In genomic region chr2:150257291-150257690, GRCm38 (mm10) we compare ENCODE assay signal across 22 mouse cellular contexts. TPM values are rescaled to one million over a fixed set of nuclear protein-coding genes. Genes with fewer than 3 reads are reported as not detected.
A peak's percentile ranks its signal among the peaks of the same experiment; 100 is the strongest.
DNase-seq lines count a peak whose midpoint lies in the region; ATAC-seq and TF ChIP-seq lines count a peak whose summit lies in the region.
"Not testable (repeated sequence)": the region's sequence is repeated elsewhere in the genome, so short reads cannot be mapped to it uniquely, and the experiment has no call there.
"Had no signal": no experiment of that assay in that cellular context is flagged by ENCODE, and none has a peak within 500 bp of the region (broad histone marks: within the 10 kb centered on the region; RNA-seq: fewer than 3 reads in every experiment).

Gene Gm14124 (plus strand): TSS chr2:150257517.

- not testable (repeated sequence) for H3K36me3 ChIP-seq in ES-Bruce4 (ENCODE audit: control insufficient read depth, insufficient read depth, low read length, poor library complexity, severe bottlenecking); G1E (replicated peaks)

- peak; percentile 5 for DNase-seq in CD4-positive, CD25-positive, alpha-beta regulatory T cell, adult 2 months (ENCODE audit: low read depth, low spot score)
- not testable (repeated sequence) for DNase-seq in G1E (ENCODE audit: low spot score)
- peak; percentile 36 for DNase-seq in NIH3T3 (ENCODE audit: low read depth)
- peak; percentile 94 for DNase-seq in ZHBTc4 (ENCODE audit: low read depth, low spot score)

- not testable (repeated sequence) for TF ChIP-seq EP300 in ES-Bruce4 (IDR thresholded peaks at IDR 0.05; ENCODE audit: insufficient read depth, low read depth, low read length)

- ATAC-seq in G1E (ENCODE audit: extremely low read depth, insufficient number of reproducible peaks, low FRiP score, poor library complexity, severe bottlenecking) = peak; percentile 79
- peak; percentile 52 for ATAC-seq in inflammation-experienced regulatory T-cells, adult 6 months

- H3K27me3 ChIP-seq in ES-Bruce4 (ENCODE audit: control insufficient read depth, insufficient read depth, low read length, poor library complexity, severe bottlenecking); G1E (ENCODE audit: insufficient read depth, low read length): not testable (repeated sequence)

- H3K9ac ChIP-seq in ES-Bruce4 (ENCODE audit: low read depth, poor library complexity, severe bottlenecking) = not testable (repeated sequence)

- not testable (repeated sequence) for TF ChIP-seq CTCF in ES-Bruce4 (IDR thresholded peaks at IDR 0.05; ENCODE audit: low read depth, low read length); G1E (IDR thresholded peaks at IDR 0.05; ENCODE audit: low read depth, low read length)

- H3K27ac ChIP-seq in ES-Bruce4 (ENCODE audit: insufficient read depth, low read length) = peak within 1 kb of the TSS; percentile 72

- peak within 1 kb of the TSS; percentile 99 for H3K4me3 ChIP-seq in ES-Bruce4 (ENCODE audit: low read depth, low read length)
- H3K4me3 ChIP-seq in G1E (ENCODE audit: low read depth, low read length) = not testable (repeated sequence)

- not testable (repeated sequence) for H3K9me3 ChIP-seq in ES-Bruce4 (replicated peaks; ENCODE audit: control insufficient read depth, insufficient read depth, low read length, poor library complexity, severe bottlenecking); G1E (replicated peaks)

- not testable (repeated sequence) for TF ChIP-seq POLR2A in ES-Bruce4 (IDR thresholded peaks at IDR 0.05; ENCODE audit: insufficient read depth, low read length)

- not testable (repeated sequence) for H3K4me1 ChIP-seq in ES-Bruce4 (ENCODE audit: control insufficient read depth, insufficient read depth, low read length); G1E (ENCODE audit: insufficient read depth, low read depth, low read length)

RNA-seq across cellular contexts. Expression of gene Gm14124, which starts in this region (rescaled TPM):
- polyA plus RNA-seq in ES-Bruce4 (2011; ENCODE audit: insufficient read depth, insufficient read length, low read depth, missing spikeins) (13.8 and 14.8 TPM in 2 replicates), G1E (2012) (not detected in 2 replicates)
- total RNA-seq in G1E (2014; fragmentation: Nextera tagmentation) (not detected in 2 replicates), G1E (2017) (0.35 and 0.98 TPM in 2 replicates)
- under 1 TPM in 1 of 3 experiments, not detected in 2; 0.13 TPM for polyA plus RNA-seq in inflammation-experienced regulatory T-cells, adult 6 months (2017; shearing (Covaris generic))
- total RNA-seq: gastrocnemius, adult 8-10 months; gastrocnemius, postnatal 25 days; heart, postnatal 36 days had no signal
- polyA plus RNA-seq: embryonic facial prominence, embryonic 10.5 days; embryonic facial prominence, embryonic 13.5 days; erythroblast, embryonic 14.5 days; forebrain, embryonic 12.5 days; forebrain, embryonic 15.5 days; gonadal fat pad, adult 2 months; heart, embryonic 12.5 days; heart, embryonic 15.5 days; hindbrain, embryonic 10.5 days; hindbrain, embryonic 13.5 days; intestine, embryonic 14.5 days; intestine, postnatal 0 days; kidney, adult 2 months had no signal

Comparison
In these comparisons a context has a peak if more than half of its experiments do, and no peak if none do; other contexts are left out.
1. RNA of gene Gm14124 (polyA plus RNA-seq): 13.8 to 14.8 TPM in ES-Bruce4; not detected in G1E and 0.13 TPM in inflammation-experienced regulatory T-cells, adult 6 months; every median in the first group is over 10 times any median in the second.
2. Peak in ATAC-seq in G1E; RNA of the gene not detected or under 1 TPM.
3. Peak in ATAC-seq in inflammation-experienced regulatory T-cells, adult 6 months; RNA of the gene not detected or under 1 TPM.